Mouse (Mus musculus): ENCODE results near the gene Plcg2.

The Plcg2 gene

DNA sequence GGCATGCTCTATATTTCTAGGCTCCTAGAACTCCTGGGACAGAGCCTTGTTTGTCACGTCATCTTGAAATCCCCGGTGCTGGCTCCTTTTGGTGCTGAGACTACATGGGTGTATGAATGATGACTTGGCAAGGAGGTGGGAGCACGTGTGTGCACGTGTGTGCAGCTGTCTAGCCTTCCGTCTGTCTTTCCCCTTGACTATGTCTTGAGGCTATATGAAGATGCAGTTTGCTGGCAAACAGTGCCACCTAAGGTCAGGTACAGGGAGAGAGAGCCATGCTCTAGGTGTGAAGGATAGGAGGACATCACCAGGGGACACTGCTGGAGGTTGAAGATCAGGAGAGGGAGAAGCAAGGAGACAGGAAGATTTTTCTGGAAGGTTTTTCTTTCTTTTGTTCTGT lies 49.9 kb downstream of the Plcg2 start:
- DNase-seq (ENCODE audit: low spot score), result no peak

DNA sequence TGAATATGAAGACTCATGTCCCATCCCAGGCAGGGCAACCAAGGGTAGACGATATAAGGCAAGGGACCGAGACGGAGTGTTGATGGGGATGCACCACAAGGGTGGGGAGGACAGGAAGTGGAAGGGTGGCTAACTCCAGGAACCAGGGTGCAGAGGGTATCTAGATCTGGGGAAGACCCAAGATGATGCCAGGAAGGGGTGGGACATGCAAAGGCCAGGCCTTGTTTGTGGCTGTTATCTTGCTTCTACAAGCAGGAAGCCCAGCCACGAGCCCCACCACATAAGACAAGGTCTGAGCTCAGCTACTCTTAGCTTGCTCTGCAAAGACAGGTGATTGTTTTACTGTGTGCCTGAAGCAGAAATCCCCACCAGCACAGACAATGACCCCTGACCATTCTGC lies 50.4 kb downstream of the Plcg2 start:
- DNase-seq (ENCODE audit: low spot score), result no peak

DNA sequence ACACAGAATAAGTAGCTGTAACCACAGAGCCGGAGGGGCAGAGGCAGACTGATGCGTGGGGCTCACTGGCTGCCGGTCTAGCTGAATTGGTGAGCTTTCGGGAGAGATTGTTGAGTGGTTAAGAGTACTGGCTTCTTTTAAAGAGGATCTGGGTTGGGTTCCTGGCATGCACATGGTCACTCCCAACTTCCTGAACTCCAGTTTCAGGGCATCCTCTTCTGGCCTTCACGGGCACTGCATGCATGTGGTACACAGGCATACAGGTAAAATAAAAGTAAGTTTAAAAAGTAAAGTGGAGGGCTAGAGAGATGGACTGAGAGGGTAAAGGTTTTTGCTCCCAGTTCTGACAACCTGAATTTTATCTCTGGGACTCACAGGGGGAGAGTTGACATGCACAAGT lies 52.4 kb downstream of the Plcg2 start:
- DNase-seq (ENCODE audit: low spot score), result no peak

DNA sequence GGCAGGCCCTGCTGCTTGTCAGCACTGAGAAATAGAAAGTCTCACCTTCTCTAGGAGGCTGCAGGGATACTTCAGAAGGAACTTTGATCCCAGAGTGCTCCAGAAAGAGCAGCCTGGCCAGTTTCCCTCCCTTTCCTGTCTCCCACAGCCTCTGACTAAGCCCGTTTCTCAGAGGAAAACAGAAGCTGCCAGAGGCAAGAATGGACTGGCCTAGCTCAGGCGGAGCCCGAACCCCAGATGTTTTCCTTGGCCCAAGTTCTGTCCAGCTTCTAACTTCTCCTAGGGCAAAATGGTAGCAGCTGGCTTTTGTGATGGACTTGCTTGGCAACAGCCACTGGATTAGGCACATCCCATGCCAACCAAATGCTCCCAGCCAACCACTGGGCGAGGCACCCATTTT lies 62.9 kb downstream of the Plcg2 start:
- DNase-seq (ENCODE audit: low spot score), result no peak

DNA sequence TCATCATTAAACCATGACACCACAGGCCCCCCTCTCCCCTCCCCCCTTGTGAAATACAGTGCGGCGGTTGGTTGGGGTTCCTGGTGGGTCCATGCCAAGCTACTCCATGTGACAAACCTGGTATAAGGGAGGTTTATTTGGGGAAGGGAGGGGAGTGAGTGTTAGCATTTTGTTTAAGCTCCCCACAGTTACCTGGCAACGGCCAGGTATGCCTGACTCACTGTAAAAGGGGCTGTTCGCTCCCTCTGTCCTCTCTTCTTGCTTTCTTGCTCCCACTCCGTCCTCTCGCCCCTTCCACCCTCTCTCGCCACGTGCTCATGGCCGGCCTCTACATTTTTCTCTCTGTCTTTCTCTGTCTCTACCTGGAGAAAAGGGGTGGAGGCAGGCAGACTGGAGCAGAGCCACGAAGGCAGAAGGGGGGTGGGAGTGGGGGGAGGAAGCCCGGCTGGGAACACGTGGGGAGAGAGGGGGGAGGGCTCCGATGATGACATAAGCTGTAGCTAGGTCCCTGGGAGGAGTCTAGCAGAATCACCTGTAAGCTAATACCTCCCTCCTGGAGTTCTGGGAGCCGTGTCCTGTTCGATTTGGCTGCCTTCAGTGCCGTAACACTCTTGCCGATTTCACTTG lies 63.8 kb downstream of the Plcg2 start:
- no peak for DNase-seq (ENCODE audit: low spot score)

DNA sequence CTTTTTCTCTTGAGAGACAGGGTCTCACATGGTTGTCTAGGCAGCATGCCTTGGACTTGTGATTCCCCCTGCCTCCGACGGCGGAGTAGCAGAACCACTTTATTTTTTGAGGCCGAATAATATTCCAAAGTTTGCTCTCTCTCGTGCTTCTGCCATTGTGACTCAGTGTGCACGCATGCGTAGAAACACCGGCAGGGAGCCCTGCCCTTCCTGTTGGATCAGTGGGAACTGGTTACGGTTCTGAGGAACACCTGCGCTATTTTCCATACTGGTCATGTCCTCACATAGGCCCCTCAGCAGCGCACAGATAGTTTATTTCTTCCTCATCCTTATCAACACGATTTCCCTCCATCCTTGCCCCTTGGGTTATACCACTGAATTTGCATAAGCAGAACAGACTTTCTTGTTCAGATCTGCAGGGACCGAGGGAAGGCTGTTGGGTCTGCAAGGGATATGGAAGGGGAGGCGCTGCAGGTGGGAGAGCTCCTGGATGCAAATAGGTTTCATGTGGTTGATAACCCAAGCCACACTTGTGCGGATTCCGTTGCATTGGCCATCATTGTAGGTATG lies 64.4 kb downstream of the Plcg2 start:
- DNase-seq (ENCODE audit: low spot score), result no peak

DNA sequence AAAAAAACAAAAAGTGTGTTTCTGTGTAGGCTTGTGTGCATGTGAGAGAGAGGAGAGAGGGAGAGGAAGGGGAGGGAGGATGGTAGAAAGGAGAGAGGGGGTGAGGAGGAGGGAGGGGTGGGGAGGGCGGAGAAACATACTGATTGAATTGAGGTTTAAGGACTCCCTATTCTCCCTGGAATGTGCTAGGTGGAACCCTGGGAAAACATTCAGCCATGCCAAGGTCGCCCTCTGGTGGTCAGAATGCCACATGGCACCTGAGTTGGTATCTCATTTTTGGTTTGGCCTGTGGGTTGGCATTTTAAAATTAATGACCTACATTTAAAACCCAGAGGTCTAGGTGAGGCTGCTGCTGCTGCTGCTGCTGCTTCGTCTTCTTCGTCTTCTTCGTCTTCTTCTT lies 71.3 kb downstream of the Plcg2 start:
- DNase-seq (ENCODE audit: low spot score), result peak; percentile 77

DNA sequence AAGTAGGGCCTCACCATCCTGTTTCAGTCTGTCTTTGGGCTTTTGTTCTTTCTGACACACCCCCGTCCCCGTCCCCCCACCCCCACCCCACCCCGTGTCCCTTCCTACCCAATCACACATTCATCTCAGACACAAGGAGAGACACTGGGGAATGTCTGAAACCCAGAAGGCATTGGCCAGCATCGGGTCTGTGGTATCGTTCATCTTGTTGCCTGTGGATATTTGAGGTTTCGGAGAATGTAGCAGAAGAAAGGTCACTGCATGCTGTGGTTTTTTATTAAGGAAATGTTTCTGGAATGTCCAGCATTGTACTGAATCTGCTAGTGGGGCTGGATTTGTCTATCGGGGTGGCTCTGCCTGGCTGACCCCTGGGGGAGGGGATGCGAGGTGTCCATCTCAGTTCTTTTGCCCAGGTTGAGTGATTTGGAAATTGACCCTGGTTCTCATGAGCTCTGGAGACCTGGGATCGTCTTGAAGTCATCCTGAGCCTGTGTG lies 78.2 kb downstream of the Plcg2 start:
- no peak for DNase-seq (ENCODE audit: low spot score)

DNA sequence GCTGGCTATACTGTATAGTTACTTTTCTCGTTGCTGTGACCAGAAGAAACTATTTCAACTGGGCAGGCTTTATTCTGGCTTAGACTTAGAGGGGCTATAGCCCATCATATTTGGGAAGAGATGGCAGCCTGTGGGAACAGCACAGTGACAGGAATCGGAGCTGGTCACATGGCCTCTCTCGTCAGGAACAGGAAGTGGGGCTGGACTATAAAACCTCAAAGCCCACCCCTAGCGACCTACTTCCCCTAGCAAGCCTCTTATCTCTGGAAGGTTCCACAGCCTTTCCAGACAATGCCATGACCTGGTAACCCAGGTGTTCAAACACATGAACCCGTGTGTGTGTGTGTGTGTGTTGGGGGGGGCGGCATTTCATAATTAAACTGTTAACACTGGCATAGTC lies 79.0 kb downstream of the Plcg2 start:
- no peak for DNase-seq (ENCODE audit: low spot score)

DNA sequence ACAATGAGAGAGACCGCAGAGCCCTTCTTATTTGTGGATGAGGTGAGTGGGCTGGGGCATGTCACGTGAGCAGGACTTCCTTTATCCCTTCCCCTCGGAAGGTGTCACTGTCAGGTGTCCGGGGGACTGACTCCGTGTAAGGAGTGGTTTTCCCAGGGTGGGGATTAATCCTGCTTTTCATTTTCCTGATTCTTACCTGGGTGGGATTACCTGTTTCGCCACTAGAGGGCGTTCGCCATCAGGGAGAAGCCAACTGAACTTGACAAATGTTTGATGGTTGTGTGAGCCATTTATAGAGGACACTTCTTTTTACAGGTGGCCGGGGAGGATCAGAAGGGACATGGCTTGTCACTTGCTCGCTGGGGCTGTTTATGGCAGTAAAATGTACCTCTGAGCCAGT lies 79.8 kb downstream of the Plcg2 start:
- DNase-seq (ENCODE audit: low spot score), result no peak

DNA sequence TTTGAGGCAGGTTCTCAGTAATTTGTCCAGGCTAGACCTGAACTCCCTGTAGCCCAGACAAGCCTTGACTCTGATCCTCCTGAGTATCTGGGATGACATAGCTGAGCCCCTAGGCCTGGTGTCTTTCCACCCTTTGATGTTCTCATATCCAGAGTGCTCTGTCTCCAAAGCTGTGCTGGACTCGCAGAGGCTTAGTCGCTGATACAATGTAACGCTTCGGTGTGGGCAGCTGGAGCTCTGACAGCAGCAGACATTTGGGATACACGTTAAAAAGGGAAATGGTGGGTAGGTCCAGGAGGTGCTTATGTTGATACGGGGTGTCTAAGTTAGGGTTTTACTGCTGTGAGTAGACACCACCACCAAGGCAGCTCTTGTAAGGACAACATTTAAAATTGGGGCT lies 80.8 kb downstream of the Plcg2 start:
- DNase-seq (ENCODE audit: low spot score), result no peak

DNA sequence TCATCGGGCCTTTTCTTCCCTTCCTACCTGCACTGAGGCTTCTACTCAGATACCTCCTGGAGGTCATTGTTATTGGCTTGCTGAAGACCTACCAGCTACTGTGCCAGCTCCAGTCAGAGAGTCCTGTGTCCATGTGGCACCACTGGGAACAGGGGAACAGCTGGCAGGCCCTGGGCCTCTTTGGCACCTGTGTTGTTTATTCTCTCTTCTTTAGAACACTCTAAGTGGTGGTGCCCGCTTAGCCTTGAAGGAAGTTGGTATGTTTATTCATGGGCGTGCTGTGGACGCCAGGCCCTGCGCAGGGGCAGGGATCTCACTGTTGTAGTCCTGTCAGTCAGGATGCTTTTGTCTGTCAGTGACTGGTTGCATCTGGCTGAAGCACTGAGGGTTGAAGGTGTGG lies 95.8 kb downstream of the Plcg2 start:
- no peak for DNase-seq (ENCODE audit: low spot score)

DNA sequence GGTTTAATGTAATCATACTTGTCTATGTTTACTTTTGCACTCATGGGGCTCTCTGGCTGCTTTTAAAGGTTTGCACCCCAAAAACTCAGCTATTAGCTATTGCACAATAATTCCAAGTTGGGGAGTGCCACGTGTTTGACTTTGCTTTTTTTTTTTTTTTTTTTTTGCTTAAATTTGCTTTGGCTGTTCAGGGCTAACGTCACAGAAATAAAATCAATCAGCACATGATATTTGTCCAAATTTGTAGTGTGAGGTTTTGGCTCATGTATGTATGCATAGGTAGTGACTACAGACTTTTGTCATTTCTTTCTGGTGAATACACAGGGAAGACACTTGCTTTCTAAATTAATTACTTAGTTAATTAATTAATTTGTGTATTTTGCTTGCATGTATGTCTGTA lies 96.9 kb downstream of the Plcg2 start:
- no peak for DNase-seq (ENCODE audit: low spot score)

DNA sequence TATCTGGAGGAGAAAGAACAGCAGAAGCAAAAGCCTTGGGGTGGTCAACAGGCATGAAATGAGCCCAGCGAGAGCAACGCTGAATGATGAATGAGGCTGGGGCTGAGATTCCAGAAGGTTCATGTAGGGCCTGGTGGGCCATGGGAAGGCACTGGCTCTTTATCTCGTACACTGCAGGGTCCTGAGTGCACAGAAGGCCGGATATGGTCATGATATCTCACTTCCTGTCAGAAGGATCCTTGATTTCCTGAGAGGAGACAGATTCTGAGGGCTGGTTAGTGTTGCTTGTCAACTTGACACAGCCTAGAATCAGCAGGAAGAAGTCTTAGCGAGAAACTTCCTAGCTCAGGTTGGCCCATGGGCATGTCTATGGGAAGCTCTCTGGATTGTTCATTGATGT lies 98.7 kb downstream of the Plcg2 start:
- DNase-seq (ENCODE audit: low spot score), result no peak

DNA sequence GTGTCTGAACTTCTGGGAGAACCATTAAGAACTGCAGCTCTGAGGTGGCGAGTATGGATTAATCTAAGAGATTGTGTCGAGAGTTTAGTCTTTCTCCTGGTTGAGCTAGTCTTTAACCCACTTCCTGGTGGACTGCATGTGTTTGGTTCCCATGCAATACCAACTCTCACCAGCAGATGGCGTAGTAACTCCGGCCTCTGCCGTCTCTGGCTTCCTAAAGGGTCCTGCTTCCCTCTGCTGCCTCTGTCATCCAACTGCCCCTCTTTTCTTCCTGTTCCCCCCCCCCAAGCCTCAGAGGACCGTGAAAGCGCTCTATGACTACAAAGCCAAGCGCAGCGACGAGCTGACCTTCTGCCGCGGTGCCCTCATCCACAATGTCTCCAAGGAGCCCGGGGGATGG lies 102.7 kb downstream of the Plcg2 start:
- peak; percentile 16 for DNase-seq (ENCODE audit: low spot score)

DNA sequence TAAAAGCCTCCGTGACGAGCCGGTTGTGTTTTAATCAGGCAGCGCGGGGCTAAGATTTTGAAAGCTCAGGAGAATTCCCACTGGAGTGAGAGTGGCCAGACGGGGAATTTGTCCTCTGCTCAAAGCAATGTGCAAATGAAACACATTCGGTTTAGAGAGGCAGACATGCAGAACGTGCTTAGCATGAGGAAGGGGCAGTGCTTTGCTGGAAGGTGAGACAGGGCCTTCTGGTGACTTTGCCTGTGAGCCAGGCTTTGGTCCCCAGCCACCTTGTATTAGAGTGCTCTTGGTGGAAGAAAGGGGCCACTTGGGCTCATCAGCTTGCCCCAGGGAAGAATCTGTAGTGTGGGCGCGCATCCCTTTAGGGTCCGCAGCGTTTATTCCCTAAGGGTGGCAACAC lies 106.0 kb downstream of the Plcg2 start:
- no peak for DNase-seq (ENCODE audit: low spot score)

DNA sequence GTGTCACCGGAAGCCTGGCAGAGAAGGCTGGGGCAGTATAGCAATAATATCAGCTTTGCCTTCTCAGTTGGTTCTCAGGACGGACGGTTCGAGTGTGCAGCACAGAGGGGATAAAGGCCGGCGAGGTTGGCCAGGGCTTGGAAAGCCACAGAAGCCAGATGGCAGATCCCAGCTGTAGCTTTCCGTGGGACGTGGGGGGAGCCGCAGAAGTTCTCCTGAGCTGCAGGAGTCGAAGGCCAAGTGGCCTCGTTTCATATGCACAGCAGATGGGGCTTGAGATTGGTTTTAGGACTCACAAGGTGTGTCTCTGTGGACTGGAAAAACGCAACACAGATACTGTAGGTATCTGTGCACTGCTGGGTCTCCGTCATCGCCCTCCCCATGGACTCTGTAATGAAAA lies 106.6 kb downstream of the Plcg2 start:
- no peak for DNase-seq (ENCODE audit: low spot score)

DNA sequence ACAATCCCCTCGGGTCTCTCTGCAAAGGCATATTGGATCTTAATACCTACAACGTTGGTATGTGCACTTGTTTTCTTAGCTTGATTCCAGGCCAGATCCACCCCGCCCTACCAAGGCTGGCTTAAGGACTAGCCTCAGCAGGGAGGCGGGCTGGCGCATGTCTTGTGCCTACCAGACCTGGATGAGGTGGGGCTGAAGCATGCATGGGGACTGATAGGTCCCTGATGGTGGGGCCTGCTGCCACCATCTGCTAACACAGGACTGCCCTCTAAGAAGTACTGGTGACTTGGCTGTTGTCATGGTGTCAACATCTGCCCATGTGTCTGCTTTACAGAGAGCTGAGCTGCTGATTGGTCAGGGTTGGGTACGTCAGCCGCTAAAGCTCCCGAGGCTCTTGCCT lies 107.1 kb downstream of the Plcg2 start:
- DNase-seq (ENCODE audit: low spot score), result no peak

DNA sequence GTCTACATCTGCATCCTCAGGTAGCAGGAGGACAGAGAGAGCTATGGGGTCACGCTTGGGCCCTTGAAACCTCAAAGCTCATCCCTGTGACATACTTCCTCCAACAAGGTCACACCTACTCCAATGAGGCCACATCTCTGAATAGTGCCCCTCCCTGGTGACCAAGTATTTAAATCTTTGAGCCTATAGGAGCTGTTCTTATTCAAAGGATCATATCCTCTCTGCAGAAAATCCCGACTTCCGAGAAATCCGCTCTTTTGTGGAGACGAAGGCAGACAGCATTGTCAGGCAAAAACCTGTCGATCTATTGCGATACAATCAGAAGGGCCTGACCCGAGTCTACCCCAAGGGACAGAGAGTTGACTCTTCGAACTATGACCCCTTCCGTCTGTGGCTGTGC lies 112.4 kb downstream of the Plcg2 start:
- DNase-seq (ENCODE audit: low spot score), result no peak

DNA sequence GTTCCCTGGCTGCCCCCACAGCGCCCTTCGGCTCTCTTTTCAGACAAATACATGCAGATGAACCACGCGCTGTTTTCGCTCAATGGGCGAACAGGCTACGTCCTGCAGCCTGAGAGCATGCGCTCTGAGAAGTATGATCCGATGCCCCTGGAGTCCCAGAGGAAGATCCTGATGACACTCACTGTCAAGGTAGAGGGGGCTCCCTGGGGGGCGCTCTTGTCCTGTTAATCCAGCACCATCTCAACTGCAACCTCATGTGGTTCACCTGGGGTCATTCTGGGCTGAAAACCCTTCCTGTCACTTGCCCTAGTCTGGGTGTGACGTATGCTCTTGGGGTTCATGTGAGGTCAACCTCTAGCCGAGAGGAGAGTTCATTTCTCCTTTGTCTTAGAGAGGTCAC lies 114.8 kb downstream of the Plcg2 start:
- no peak for DNase-seq (ENCODE audit: low spot score)

DNA sequence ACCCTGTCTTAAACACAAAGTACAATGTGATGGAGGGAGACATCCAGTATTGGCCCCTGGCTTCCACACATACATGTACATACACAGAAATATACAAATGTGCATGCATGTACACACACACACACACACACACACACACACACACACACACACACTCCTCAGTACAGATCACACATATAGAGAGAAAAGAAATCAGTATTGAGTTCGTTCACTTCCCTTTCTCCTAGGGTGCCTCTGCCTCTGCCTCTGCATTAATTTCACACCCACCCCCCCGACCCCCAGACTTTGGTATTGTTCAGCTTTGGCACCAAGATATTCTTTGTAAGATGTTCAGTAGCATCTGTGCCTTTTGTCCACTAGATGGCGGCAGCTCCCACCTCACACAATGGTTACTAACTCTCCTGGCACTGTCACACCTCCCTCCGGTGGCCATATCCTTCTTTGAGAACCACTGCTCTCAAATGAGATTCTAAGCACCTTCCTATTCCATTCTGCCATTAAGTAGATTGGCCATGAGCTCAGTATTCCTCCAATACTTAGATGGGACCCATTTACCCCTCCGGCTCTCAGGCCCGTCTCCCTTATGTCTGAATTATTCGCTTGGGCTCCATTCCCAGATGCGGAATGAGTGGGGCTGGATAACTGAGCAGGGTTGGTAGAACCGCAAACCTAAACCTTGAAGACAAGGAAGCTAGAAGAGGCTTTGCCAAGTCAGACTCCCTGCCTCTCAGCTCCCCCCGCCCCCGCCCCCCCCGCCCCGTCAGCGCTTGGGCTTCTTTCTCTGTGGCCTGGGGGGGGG lies 128.1 kb downstream of the Plcg2 start:
- DNase-seq (ENCODE audit: low spot score), result peak; percentile 65

DNA sequence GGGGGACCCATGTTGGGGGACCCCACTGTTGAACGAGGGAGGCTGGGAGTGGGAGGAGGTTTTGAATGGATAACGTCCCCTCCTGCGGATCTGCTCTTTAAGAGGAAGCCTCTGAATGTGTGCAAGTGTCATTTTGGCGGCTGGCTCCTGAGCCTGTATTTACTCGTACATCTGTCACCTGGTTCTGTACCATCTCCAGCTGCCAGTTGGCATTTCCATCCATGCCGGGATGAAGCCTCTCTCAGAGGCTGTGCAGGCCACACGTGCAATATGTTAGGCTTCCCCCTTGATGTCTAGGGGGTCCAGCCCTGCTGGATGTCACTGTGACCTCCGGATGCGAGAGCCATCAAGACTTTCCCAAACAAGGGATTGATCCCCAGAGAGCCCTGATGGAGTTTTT lies 129.0 kb downstream of the Plcg2 start:
- DNase-seq (ENCODE audit: low spot score), result no peak

DNA sequence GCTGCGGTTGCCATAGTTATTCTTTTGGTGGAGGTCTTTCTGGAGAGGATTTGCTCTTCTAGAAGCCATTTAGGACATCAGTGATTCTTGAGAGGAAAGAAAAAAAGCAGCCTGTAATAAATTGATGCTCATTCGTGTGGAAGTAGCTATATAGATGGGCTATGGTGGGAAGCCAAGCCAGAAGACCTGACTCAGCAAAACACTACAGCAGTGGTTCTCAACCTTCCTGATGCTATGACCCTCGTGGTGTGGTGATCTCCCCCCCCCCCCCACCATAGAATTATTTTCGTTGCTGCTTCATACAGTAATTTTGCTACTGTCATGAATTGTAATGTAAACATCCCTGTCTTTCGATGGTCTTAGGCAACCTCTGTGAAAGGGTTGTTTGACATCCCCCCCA lies 134.4 kb downstream of the Plcg2 start:
- no peak for DNase-seq (ENCODE audit: low spot score)

DNA sequence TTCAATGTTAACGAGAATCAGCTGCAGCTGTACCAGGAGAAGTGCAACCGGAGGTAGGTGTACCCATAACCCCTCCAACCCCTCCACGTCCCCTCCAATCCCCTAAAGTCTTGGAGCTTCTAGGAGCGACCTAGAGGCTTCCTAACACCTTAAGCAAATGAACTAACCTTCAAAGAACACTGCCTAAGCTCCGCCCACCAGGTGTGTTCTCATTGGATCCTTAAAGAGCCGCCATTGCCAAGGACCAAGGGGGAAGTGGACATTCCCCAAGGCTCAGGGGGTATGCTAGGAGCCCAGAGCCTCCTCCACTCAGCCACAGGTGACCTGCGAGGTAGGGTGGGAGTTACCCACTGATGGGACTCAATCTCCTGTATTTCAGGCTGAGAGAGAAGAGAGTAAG lies 136.3 kb downstream of the Plcg2 start:
- DNase-seq (ENCODE audit: low spot score), result no peak
